Mouse (Mus musculus): ENCODE measurements at regions not wholly inside any gene's neighbourhood (a gene's known extent, or its start where the extent isn't known, plus 50 kb on each side); places are given as distances from the start of the nearest gene placed in this dataset.

DNA sequence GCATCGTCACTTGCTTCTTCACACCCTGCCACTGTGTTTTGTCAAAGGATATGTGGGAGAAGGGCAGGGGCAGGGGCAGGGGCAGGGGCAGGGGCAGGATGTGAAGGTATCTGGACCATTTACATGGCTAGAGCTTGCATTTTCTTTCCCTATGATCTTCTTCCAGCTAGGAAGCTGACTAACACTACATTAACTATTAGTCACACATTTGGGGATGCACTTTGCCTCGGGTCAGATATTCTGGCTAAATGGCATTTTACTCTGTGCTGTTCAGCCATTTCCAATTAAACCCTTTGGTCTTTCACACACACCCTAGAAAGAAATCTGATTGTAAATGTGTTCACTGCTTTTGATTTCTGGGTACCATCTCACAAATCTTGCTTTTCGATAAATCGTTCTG, 126.9 kb upstream of the Hmga2 start:
- TF ChIP-seq CTCF (IDR thresholded peaks at IDR 0.05; ENCODE audit: extremely low read depth, insufficient read length, insufficient replicate concordance, low read depth, low read length) (no peak), POLR2A (IDR thresholded peaks at IDR 0.05; ENCODE audit: low read depth, low read length) (no peak)

Measured in small intestine, adult 2 months (tissue).